Mouse (Mus musculus) embryonic fibroblast, embryonic 13.5 days (primary cell): ENCODE measurements at regions not wholly inside any gene's neighbourhood (a gene's known extent, or its start where the extent isn't known, plus 50 kb on each side); places are given as distances from the start of the nearest gene placed in this dataset.

Experiments
- CTCF ChIP-seq: IDR thresholded peaks from 2 replicates; pipeline ENCODE4 v1.5.1; 2011; ENCODE audit warnings: mild to moderate bottlenecking, control low read depth, low read length, moderate library complexity, borderline replicate concordance; ENCODE audit not compliant: insufficient read depth
- POLR2A ChIP-seq: IDR thresholded peaks from 2 replicates; pipeline ENCODE4 v1.6.1; 2011; ENCODE audit warnings: low read depth, mild to moderate bottlenecking, control low read depth, low read length, moderate library complexity

DNA sequence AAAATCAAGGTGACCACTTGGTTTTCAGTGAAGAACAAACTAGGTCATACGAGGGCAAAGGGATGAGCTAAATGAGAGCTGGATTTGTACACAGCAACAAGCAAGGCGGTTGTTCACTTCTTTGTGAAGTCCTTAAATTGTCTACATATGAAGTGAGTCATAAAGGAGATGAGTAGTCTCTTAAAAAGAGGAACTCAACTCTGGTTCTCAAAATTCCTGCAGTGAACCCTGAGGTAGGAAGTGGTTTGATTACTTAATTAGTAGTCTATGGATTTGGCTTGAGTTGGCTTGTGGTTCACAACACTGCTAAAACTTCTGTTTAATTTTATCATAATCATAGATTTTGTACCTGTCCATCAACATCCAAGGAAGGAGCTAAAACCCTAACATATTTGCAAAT, 226.6 kb upstream of the B430305J03Rik start:
- TF ChIP-seq POLR2A, result no peak
- TF ChIP-seq CTCF, result no peak
